Mouse (Mus musculus) stomach, postnatal 0 days (tissue): ENCODE data around the gene Nsg2.

Experiments
- CTCF ChIP-seq: IDR thresholded peaks from 2 replicates; pipeline ENCODE4 v1.5.1; 2016; ENCODE audit warnings: antibody characterized with exemption, low read depth, mild to moderate bottlenecking, moderate library complexity
- EP300 ChIP-seq: optimal IDR thresholded peaks from 2 replicates; pipeline ENCODE3; 2016; ENCODE audit warnings: antibody characterized with exemption

- TF ChIP-seq CTCF, result no peak
- no peak for TF ChIP-seq EP300
Measured at GRCm38 (mm10) chr11:32039656-32040055, 39.4 kb downstream of the Nsg2 start.
